Mouse (Mus musculus): ENCODE results near the gene Krtap8-1.

Krtap8-1 gene

DNA sequence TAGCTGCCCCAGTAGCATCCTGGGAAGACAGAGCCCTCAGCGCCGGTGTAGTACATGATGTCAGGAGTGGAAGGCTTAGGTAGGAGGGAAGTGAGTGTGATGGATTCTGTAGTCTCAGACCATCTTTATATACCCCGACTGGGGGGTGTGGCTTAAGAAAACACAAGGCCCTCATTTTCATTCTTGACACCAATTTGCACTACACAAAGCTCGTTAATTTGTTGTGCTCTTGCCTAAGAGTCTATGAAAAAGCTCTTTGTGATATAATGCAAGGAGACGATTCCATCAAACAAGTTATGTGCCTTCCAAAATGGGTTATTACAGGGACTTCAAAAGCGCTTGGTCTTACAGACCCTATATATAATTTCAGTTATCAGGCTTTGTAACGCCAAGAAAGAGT lies at the start of gene Krtap8-1:
Gene Krtap8-1, minus strand, starts transcription at position 101 of the 400 bp plus-strand sequence.
- no peak for DNase-seq (ENCODE audit: inconsistent ontology term)

DNA sequence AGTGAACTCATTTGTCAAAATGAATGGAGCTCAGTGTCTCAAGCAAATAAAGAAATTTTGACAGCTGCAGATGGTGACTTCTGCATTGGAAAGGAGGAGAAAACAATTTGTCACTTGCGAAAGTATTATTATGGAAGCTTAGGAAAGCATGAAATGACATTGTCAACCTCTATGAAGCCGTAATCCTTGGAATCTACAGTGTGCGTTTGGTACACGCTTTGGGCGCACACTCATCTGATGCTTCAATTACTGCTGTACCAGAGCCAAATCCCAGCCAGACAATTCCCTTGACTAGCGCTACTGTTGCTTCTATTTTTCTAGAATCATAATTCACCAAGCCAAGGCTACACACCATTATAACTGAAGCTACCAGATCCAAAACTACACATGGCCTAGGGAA lies 49.6 kb upstream of the Krtap8-1 start:
- DNase-seq (ENCODE audit: inconsistent ontology term) = no peak

DNA sequence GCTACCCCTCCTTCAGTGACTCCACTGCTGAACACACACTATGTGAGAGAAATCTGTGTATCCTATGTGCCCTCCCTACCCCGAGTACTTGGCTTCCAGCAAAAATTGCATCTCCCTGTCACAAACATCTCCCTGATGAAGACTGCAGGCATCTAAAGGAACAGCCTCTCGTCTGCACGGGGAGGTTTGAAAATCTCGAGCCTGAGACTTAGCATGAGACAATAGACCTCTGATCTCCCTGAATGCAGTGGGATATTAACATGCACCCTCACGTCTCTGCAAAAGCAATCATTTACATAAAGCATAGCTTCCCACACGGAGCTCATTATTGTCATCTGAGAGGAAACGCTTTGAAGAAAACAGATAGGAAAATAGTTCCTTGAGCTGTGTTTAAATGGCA lies 42.8 kb upstream of the Krtap8-1 start:
- no peak for DNase-seq (ENCODE audit: inconsistent ontology term)

DNA sequence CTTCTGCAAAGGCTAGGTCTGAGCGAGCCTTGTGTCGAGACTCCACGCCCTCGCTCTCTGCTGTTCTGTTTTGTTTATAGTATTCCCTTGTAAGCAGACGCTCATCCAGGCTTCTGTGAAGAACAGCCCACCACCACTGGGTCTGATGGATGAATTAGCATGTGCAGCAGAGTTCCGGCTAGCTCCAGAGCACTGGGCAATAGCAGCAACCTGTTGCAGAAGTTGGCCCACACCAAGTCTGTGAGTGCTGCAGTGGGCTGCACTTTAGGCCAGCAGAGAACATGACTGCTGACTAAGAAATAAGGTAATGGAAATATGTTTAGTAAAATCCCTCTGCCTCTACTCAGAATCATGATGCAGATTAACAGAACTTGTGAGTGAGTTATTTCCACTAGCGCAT lies 42.1 kb upstream of the Krtap8-1 start:
- no peak for DNase-seq (ENCODE audit: inconsistent ontology term)

DNA sequence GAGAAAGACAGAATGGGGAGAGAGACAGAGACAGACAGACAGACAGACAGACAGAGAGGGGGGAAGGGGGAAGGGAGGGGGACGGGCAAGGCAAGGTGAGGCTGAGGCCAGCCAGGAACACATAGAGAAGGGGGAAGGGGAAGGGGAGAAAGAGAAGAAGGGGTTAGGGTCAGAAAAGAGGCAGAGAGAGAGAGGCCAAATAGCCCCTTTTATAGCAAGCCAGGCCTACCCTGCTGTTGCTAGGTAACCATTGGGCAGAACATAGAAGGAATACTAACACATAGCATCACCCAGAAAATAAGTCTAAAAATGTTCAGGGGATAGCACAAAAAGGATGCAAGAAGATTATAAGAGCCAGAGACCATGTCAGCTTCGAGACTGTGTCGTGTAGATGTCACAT lies 40.6 kb upstream of the Krtap8-1 start:
- DNase-seq (ENCODE audit: inconsistent ontology term) = no peak

DNA sequence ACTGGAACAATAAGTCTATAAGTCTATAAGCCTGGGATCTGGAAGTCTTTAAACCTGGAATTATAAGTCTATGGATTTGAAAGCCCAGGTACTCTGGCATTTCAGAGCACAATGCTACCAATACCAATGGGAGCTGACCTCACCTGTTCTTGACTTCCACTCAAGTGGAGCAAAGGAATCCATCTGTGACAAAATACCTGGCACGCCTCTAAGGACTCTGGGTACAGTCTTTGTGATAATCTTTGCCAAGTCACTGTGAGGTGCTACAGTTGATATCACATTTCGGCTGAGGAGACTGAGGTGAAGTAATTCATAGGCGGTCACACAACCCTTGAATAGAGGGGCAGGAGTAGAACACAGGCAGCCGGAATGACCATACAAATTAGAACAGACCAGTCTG lies 33.2 kb upstream of the Krtap8-1 start:
- DNase-seq (ENCODE audit: inconsistent ontology term) = no peak

DNA sequence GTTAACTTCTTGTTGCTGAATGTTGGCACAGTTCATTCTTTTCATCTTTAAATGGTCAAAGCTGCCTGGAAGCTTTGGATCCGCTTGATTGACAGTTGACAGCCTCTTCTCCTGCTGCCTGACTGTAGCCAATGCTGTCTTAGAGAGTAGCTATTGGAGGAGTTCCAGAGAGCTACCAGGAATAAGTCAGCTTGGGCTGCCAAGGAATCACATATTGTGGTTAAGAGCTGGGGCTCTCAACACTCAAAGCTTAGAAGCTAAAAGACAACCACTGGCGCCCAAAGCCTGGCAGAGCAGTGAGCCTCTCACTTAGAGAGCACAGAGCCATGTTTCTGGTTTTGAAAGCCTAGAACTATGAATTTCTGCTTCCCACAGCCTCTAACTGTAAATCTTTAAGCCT lies 32.8 kb upstream of the Krtap8-1 start:
- no peak for DNase-seq (ENCODE audit: inconsistent ontology term)

DNA sequence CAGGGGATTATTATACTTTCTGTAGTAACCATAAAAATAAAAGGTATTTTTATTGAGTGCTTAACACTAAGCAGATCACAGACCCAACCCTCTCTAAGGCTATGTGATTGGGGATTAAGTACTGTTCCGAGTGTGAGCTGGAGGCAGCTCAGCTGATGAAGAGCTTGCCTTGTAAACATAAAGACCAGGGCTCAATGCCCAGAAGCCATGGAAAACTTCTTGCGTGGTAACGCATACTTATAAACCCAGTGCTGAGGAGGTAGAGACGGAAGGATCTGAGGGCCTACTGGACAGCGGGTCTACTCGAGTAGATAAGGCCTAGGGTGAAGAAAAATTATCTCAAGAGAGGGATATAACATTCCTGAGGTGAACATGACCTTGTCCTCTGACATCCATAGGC lies 32.3 kb upstream of the Krtap8-1 start:
- no peak for DNase-seq (ENCODE audit: inconsistent ontology term)

DNA sequence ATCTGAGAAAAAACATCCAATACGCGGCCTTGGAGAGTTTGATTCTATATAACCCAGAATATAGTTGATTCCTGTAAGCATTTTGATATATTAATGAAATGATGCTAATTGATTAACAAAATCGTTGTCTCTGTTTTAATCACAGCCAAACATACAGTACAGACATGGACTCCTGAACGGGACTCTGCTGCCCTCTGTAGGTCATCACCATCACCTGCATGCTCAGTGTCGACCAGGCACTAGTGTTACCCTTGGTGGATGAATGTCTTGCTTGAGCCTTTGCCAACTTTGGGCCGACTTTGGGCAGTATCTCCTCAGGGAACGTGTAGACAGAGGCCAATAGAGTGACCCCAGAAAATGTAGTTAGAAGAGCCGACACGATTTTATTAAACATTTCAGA lies 29.9 kb upstream of the Krtap8-1 start:
- no peak for DNase-seq (ENCODE audit: inconsistent ontology term)

DNA sequence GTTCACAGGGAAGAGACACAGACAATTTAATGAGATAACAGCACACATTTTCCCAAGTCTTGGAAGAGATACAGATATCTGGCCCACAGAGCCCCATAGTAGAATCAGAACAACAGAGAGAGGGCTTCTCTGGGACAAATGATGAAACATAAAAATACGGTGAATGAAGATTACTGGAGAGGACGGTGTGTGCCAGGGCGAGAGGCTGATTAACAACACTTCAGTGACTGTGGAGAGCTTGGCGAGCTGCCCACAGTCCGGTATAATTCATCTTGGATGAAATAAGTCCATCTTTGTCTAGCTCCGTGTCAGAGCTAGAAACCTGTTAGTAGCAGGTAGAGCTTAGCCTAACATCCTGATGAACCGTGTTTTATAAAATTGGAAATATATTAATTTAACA lies 25.7 kb upstream of the Krtap8-1 start:
- peak; percentile 17 for DNase-seq (ENCODE audit: inconsistent ontology term)

DNA sequence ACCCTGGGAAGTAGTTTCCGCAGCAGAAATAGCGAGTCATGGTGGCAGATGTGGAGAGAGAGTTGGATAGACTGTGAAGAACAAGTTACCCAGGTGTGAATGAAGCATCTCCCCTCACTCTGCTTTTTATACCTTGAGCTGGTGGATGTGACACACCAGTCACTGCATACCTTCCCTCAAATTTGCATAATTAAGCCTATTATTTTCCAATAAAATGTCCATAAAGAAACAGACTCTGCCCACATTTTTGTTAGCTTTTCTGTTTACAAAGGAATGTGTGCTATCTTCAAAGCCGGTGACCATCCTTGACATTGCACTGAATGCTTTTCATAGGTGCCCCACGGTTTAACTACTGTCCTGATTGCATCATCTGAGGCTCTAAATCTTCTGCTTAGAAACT lies 20.5 kb upstream of the Krtap8-1 start, which contains the start of gene Krtap7-1:
Gene Krtap7-1, minus strand, starts transcription at position 101 of the 400 bp plus-strand sequence.
- no peak for DNase-seq (ENCODE audit: inconsistent ontology term)

DNA sequence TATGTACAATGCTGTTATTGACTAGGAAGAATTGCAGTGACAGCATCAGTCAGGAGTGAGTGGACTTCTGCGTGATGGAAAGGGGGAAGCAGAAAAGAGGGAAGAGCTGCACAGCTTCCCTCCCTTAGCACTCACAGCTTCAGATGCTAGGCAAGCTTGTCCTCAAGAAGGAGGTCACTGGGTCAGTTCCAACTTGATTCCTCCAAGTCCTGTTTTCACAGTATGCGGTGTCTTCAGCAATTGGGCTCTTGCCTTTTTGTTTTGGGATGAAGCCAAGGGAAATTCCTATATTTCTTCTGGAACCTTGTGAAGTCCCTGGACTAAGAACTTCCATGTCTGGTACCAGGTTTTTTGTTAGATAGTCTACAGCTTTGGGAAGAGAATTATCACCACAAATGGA lies 15.8 kb upstream of the Krtap8-1 start:
- DNase-seq (ENCODE audit: inconsistent ontology term) = no peak

DNA sequence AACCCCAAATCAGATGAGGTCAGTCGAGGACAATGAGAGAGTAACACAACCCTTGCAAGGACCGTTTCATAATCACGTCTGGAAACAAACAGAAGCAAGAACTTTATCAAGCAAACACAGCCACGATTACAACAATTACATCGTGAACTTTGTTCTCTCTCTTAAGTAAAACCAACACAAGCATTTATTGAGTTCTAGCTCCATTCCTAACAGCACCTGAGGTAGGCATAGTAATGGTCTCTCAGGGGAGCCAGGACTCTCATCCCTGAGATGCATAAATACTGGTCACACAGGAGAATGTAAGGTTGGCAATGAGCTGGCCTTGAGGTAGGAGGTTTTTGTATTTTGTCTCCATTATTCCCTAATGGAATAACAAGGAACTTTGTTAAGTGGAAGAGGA lies 14.1 kb upstream of the Krtap8-1 start:
- no peak for DNase-seq (ENCODE audit: inconsistent ontology term)

DNA sequence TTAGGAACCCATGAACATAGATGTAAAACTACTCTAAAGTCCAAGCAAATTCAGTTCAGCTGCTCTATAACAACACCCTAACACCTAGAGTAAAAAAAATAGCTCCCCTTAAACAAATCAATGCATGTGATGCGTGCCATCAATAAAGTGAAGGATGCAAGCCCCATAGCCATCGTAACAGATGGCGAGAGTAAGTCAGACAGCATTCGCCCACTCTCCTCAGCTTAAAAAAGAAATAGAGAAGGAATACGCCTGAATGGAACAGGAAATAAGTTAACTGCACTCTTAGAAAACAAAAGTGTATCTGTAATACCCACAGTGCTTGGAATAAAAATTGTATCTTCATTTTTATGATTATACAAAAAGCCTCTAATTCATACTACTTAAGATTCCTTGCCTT lies 9.2 kb upstream of the Krtap8-1 start:
- no peak for DNase-seq (ENCODE audit: inconsistent ontology term)

DNA sequence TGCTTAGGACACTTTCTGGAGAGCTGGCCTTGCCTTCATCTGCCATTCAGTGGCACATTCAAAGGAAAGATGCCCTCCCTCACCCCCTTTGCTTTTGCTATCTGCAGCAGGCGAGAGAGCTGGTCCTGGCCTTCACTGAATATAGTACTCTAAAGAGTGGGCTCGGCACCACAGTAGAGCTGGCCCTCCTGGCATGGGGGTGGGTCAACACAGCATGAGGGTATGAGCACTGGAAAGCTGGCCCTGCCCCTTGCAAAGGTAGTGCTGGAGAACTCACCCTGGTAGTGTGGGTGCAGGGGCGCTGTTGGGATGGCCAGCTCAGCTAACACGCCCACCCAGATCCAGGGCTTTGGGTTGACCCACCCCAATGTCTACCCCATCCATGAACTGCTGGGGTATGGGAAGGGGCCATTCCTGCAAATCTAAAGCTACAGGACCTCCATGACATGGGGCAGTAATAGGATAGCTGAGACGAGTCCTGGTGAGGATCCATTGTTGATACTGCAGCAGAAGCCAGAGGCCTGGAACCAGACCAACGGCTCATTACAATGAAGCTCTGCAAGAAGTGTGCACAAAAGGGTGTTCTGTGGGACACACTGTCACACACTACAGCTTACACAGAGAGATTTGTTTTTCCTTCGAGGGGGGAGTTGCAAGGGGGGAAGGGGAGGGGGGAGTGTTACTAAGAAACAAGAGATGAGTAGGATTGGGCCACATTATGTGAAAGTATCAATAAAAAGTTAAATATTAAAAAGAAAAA lies 7.8 kb upstream of the Krtap8-1 start:
- DNase-seq (ENCODE audit: inconsistent ontology term) = no peak

DNA sequence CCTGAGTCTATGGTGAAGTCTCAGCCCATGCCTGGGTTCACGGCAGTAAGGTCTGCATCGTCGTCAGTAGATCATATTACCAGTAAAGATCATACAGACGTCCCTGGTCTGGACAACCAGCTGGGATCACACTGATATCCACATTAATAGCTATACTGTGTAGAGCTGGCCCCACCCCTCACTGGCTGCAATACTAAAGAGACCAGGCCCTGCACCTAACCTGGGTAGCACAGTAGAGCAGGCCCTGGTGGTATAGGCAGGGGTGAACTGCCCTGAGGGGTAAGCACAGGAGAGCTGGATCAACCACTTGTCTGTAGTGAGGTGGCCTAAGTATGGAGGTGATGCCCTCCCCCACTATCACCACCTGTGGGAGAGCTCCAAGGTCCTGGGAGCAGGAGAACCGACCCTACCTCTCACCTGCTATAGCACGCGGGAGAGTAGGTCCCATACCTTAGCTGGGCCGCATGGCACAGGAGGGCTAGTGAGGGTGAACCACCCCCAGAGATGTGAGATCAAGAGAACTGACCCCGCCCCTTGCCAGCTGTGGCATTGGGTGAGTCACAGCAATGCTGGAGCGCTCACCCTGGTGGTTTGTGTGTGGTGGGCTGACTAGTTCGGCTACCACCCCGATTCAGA lies 10.0 kb downstream of the Krtap8-1 start:
- no peak for DNase-seq (ENCODE audit: inconsistent ontology term)

DNA sequence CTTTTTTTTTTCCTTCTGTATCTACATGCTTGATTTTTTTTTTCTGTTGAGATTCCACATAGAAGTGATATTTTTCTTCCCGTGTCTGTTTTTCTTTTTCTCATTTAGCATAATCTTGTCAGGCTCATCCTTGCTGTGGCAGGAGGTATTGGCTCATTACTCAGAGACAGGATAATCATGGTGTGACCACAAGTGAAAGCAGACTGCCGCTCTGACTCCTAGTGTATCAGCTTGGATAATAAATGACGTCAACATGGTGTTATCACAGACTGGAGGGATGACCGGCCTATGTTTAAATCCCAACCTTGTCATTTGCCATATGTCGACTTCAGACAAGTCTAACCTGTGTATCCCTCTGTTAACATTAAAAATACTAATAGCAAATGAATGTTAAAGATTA lies 26.6 kb downstream of the Krtap8-1 start:
- peak; percentile 40 for DNase-seq (ENCODE audit: inconsistent ontology term)

Data from Muller cell, postnatal 12 days (primary cell).